Mouse (Mus musculus) spleen, adult 2 months (tissue): Measurements from ENCODE around the gene Ostm1. TPM values are rescaled to one million over a fixed set of nuclear protein-coding genes. Genes with fewer than 3 reads are reported as not detected.

Source experiments
- DNase-seq, 2 experiments: peaks; one replicate each; pipeline versions ENCODE4 v3.0.0 to v3.0.0-alpha.2; 2012 to 2021; ENCODE audit warnings: low spot score in 2 of 2, low read depth in 1 of 2
- H3K27ac ChIP-seq: fragments of 200-500 bp; 2 replicates; pipeline ENCODE4 v1.5.1; 2012; ENCODE audit warnings: low read length, inconsistent platforms; ENCODE audit not compliant: insufficient read depth
- H3K27me3 ChIP-seq: fragments of 200-500 bp; 2 replicates; pipeline ENCODE4 v1.6.1; 2012; ENCODE audit warnings: mild to moderate bottlenecking, moderate library complexity, low read length, inconsistent platforms; ENCODE audit not compliant: control insufficient read depth, insufficient read depth
- H3K36me3 ChIP-seq: fragments of 200-500 bp; 2 replicates; pipeline ENCODE4 v1.6.1; 2012; ENCODE audit warnings: mild to moderate bottlenecking, low read length, inconsistent platforms; ENCODE audit not compliant: control insufficient read depth, insufficient read depth
- H3K4me1 ChIP-seq: fragments of 200-500 bp; 2 replicates; pipeline ENCODE4 v1.6.1; 2011; ENCODE audit warnings: inconsistent platforms; ENCODE audit not compliant: control insufficient read depth, insufficient read depth, insufficient read length
- H3K4me3 ChIP-seq: fragments of 200-500 bp; 2 replicates; pipeline ENCODE4 v1.5.1; 2011; ENCODE audit warnings: mild to moderate bottlenecking, inconsistent platforms; ENCODE audit not compliant: insufficient read depth, insufficient read length; ENCODE audit errors: extremely low read depth
- CTCF ChIP-seq: fragments of 200-500 bp; IDR thresholded peaks from 2 replicates; pipeline ENCODE4 v1.5.1; 2011; ENCODE audit warnings: mild to moderate bottlenecking, inconsistent platforms; ENCODE audit not compliant: insufficient read depth, insufficient read length, insufficient replicate concordance; ENCODE audit errors: extremely low read depth
- POLR2A ChIP-seq: fragments of 200-500 bp; IDR thresholded peaks from 2 replicates; pipeline ENCODE4 v1.6.1; 2011; ENCODE audit warnings: low read depth, low read length, inconsistent platforms
- WGBS: fragments of 180-500 bp; shearing (Covaris S2); methylation state at CpG from one replicate; pipeline ENCODE4 v1.1.7; 2018; 5-methylcytosine and 5-hydroxymethylcytosine counted together
- polyA plus RNA-seq: library from polyadenylated mRNA; depleted of rRNA; stranded (reverse); fragments of >200 nt; gene quantifications from 2 replicates; pipeline ENCODE4 v1.2.3, GENCODE M21; 2012

The Ostm1 gene
- polyA plus RNA-seq, 1 experiment: 16.2 TPM

- WGBS: 7% methylated on average over 22 of the region's 22 CpGs
- no peak for DNase-seq
- Histone ChIP-seq H3K27ac (no peak overlapping the region), H3K4me3 (no peak overlapping the region), H3K36me3 (no peaks in the 10 kb centered on the region), H3K27me3 (peaks cover 36% of the 10 kb centered on the region), H3K4me1 (peaks cover 4% of the 10 kb centered on the region)
- TF ChIP-seq CTCF (no peak), POLR2A (no peak)
Observed at GRCm38 (mm10) chr10:42578698-42579474, 4.7 kb upstream of the Ostm1 start.

DNA sequence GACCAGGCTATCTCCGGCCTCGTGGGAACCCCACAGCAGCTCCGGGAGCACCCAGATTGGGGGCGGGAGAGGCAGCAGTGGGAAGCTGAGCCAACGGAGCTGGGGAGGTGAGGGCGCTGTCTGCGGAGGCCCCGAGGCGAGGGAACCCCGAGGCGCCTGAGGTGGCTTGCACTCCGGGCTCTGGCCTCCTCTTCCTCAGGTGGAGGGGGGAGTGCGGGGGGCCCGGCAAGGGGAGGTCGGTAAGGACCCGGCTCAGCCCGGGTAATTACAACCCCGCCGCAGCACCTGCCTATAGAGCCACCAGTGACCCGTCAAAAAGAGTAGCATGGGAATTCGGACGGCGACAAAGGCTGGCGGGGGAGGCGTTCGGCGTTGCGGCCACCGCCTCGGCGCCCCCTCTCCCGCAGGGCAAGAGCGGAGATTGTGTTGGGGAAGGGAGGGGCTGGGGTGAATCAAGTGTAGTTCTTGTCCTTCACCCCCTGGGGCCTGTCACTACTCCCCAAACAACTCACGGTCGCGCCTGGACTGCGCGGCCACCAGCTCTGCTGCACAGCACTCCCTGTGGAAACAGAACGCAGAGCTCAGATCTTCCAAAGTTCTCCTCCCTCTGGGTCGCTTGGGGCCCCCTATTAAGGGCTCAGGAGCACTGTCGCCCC, 4.0 kb upstream of the Ostm1 start:
- Histone ChIP-seq H3K4me1 (peaks cover 4% of the 10 kb centered on the region), H3K27ac (no peak overlapping the region), H3K27me3 (peaks cover 40% of the 10 kb centered on the region), H3K4me3 (no peak overlapping the region), H3K36me3 (no peaks in the 10 kb centered on the region)
- TF ChIP-seq CTCF: no peak
- TF ChIP-seq POLR2A: no peak
- 3% methylated on average over 41 of the region's 41 CpGs for WGBS
- DNase-seq: no peak

GRCm38 (mm10) chr10:42580131-42580950, 3.3 kb upstream of the Ostm1 start:
- Histone ChIP-seq H3K36me3 (no peaks in the 10 kb centered on the region), H3K27me3 (peaks cover 44% of the 10 kb centered on the region), H3K4me1 (peaks cover 4% of the 10 kb centered on the region), H3K27ac (no peak overlapping the region), H3K4me3 (no peak overlapping the region)
- 8% methylated on average over 29 of the region's 29 CpGs for WGBS
- DNase-seq: no peak
- TF ChIP-seq CTCF (no peak), POLR2A (no peak)

DNA sequence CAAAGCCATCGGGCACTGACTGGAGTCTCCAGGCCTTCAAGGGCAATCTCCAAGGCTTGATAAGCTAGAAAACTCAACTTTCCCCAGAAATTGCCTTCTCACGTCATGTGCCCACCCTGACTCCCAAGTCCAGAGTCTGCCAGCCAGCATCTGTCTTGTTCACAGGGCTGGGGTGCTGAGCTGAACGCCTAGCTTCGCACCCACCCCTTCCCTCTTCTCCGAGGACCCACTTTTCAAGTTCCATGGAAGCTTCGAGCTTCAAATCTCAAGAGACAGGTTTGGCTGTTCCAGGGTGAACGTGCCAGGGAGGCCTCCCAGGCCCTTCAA, 2.7 kb upstream of the Ostm1 start:
- 12% methylated on average over 7 of the region's 7 CpGs for WGBS
- Histone ChIP-seq H3K4me3 (no peak overlapping the region), H3K36me3 (no peaks in the 10 kb centered on the region), H3K27me3 (peaks cover 47% of the 10 kb centered on the region), H3K27ac (no peak overlapping the region), H3K4me1 (peaks cover 4% of the 10 kb centered on the region)
- DNase-seq: no peak
- TF ChIP-seq POLR2A: no peak
- TF ChIP-seq CTCF: no peak

GRCm38 (mm10) chr10:42581694-42582565, 1.7 kb upstream of the Ostm1 start:
- no peak overlapping the region for H3K27ac ChIP-seq
- no peak overlapping the region for H3K4me3 ChIP-seq
- H3K4me1 ChIP-seq: peaks cover 4% of the 10 kb centered on the region
- peaks cover 53% of the 10 kb centered on the region for H3K27me3 ChIP-seq
- 9% methylated on average over 45 of the region's 45 CpGs for WGBS
- DNase-seq: no peak
- no peak for TF ChIP-seq CTCF
- no peak for TF ChIP-seq POLR2A
- no peaks in the 10 kb centered on the region for H3K36me3 ChIP-seq

GRCm38 (mm10) chr10:42582566-42583110, 984 bp upstream of the Ostm1 start:
- 5% methylated on average over 44 of the region's 44 CpGs for WGBS
- peaks cover 52% of the 10 kb centered on the region for H3K27me3 ChIP-seq
- H3K4me3 ChIP-seq: no peak overlapping the region
- no peaks in the 10 kb centered on the region for H3K36me3 ChIP-seq
- no peak for DNase-seq
- H3K4me1 ChIP-seq: peaks cover 4% of the 10 kb centered on the region
- H3K27ac ChIP-seq: no peak overlapping the region
- TF ChIP-seq POLR2A (no peak), CTCF (no peak)
